Mouse (Mus musculus): ENCODE results near the gene Clpp.

GRCm38 (mm10) chr17:56961880-56962279, 28.2 kb upstream of the Clpp start:
- TF ChIP-seq POLR2A (IDR thresholded peaks at IDR 0.05; ENCODE audit: insufficient read length, low read depth) = no peak
- TF ChIP-seq TCF12 (IDR thresholded peaks at IDR 0.05; ENCODE audit: insufficient read depth, poor library complexity, severe bottlenecking) = no peak
- TF ChIP-seq MAX (IDR thresholded peaks at IDR 0.05; ENCODE audit: low read depth) = no peak
- no peak for TF ChIP-seq MYOD1 (IDR thresholded peaks at IDR 0.05; ENCODE audit: control insufficient read depth in 1 of 3, insufficient read length in 2 of 3, low read depth in 2 of 3)
